Mouse (Mus musculus): ENCODE results near the gene Trim44.

DNA sequence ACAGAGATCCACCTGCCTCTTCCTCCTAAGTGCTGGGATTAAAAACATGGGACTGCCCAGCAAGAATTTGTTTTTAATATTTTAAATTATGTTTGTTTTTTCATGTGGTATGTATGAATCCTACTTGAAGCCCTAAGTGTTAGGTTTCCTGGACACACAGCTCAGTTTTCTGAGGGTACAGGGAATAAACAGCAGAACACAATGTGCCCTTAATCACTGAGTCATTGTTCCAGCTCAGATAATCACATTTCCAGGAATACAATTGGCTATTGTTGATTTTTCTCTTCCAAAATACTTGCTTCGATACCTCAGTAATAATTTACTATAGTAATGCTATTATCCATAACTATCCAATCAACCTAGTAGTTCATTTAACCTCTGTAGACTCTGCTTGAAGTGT lies 115.6 kb downstream of the Trim44 start:
- no peak for TF ChIP-seq POLR2A (IDR thresholded peaks at IDR 0.05; ENCODE audit: insufficient read length, low read depth)
- no peak for TF ChIP-seq E2F4 (IDR thresholded peaks at IDR 0.05; ENCODE audit: insufficient read depth)
- no peak for TF ChIP-seq REST (IDR thresholded peaks at IDR 0.05; ENCODE audit: insufficient read depth, insufficient read length)
- no peak for TF ChIP-seq SRF (IDR thresholded peaks at IDR 0.05; ENCODE audit: control insufficient read depth, insufficient read length, low read depth)
- TF ChIP-seq MAX (IDR thresholded peaks at IDR 0.05; ENCODE audit: low read depth), result no peak
- no peak for TF ChIP-seq CEBPB (IDR thresholded peaks at IDR 0.05; ENCODE audit: insufficient read depth, poor library complexity, severe bottlenecking)
